16 mouse cellular contexts compared by ENCODE assay signal in the genomic region with DNA sequence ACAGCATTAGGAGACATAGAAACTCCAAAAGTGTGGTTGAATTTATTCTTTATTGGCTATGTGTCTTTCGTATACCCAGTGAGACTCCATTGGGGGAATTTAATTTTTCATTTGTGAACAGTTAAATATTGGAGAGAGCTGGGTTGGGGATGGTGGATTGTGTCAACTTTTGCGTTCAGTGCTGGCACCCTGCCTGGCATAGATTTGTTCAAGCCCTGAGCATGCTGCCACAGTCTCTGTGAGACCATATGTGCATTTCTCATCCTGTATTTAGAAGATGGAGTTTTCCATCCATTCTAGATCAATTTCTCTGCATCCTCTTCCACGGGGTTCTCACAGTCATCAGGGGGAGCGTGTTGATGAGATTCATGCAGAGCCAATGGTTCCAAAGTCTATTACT.
DNase-seq lines count a peak whose midpoint lies in the region; ATAC-seq and TF ChIP-seq lines count a peak whose summit lies in the region.
"Had no signal": no experiment of that assay in that cellular context is flagged by ENCODE, and none has a peak within 500 bp of the region (broad histone marks: within the 10 kb centered on the region; RNA-seq: fewer than 3 reads in every experiment).

No protein-coding gene starts in this region.

- peak; percentile 86 for ATAC-seq in forebrain, postnatal 0 days
- ATAC-seq in stomach, postnatal 0 days (ENCODE audit: low FRiP score, low TSS enrichment) = no peak
- ATAC-seq: liver, embryonic 12.5 days had no signal

- no peaks in the 10 kb centered on the region for H3K27me3 ChIP-seq in forebrain, postnatal 0 days (ENCODE audit: insufficient read depth, low read length)
- H3K27me3 ChIP-seq in stomach, postnatal 0 days (ENCODE audit: control insufficient read depth, insufficient read depth, low read length) = no peaks in the 10 kb centered on the region
- H3K27me3 ChIP-seq: liver, embryonic 12.5 days; midbrain, embryonic 12.5 days; neural tube, embryonic 13.5 days had no signal

- 57% methylated on average over 4 of the region's 4 CpGs for WGBS in forebrain, postnatal 0 days
- 65% methylated on average over 4 of the region's 4 CpGs for WGBS in stomach, postnatal 0 days

- no peak for TF ChIP-seq EP300 in stomach, postnatal 0 days (optimal IDR thresholded peaks at IDR 0.05)

- H3K9ac ChIP-seq in forebrain, postnatal 0 days = no peak overlapping the region
- H3K9ac ChIP-seq in stomach, postnatal 0 days (ENCODE audit: low read length) = no peak overlapping the region
- H3K9ac ChIP-seq: liver, embryonic 12.5 days; lung, embryonic 14.5 days; midbrain, embryonic 12.5 days; neural tube, embryonic 13.5 days had no signal

- TF ChIP-seq CTCF in forebrain, postnatal 0 days (IDR thresholded peaks at IDR 0.05; ENCODE audit: low read depth) = no peak
- no peak for TF ChIP-seq CTCF in stomach, postnatal 0 days (IDR thresholded peaks at IDR 0.05; ENCODE audit: low read depth)

- no peak overlapping the region for H3K4me2 ChIP-seq in forebrain, postnatal 0 days (ENCODE audit: low read depth)
- H3K4me2 ChIP-seq in stomach, postnatal 0 days (replicated peaks; ENCODE audit: low read depth) = no peak overlapping the region
- H3K4me2 ChIP-seq: liver, embryonic 12.5 days; lung, embryonic 14.5 days; midbrain, embryonic 12.5 days; neural tube, embryonic 13.5 days had no signal

- intact Hi-C loops in left cerebral cortex, postnatal 10 days (cut with DNase I) = no loop called here
- intact Hi-C loops in left cerebral cortex, postnatal 36 days (cut with DNase I) = no loop called here

- no peaks in the 10 kb centered on the region for H3K4me1 ChIP-seq in forebrain, postnatal 0 days (ENCODE audit: insufficient read depth)
- H3K4me1 ChIP-seq in stomach, postnatal 0 days (replicated peaks; ENCODE audit: control insufficient read depth, insufficient read depth) = no peaks in the 10 kb centered on the region
- H3K4me1 ChIP-seq: liver, embryonic 12.5 days; midbrain, embryonic 12.5 days; neural tube, embryonic 13.5 days had no signal

- no peak overlapping the region for H3K4me3 ChIP-seq in forebrain, postnatal 0 days (ENCODE audit: low read depth, low read length)
- H3K4me3 ChIP-seq in stomach, postnatal 0 days (ENCODE audit: low read depth, low read length) = no peak overlapping the region
- H3K4me3 ChIP-seq: heart, adult 2 months; liver, embryonic 12.5 days; midbrain, embryonic 12.5 days; neural tube, embryonic 13.5 days had no signal

- peak; percentile 57 to 69 for DNase-seq in cerebellum, postnatal 14 days
- DNase-seq in cerebellum, adult 18-20 months = no peak
- DNase-seq in left cerebral cortex, postnatal 10 days (ENCODE audit: extremely low spot score in 1 of 2, low spot score in 2 of 2) = peak; percentile 27 to 37
- DNase-seq in left cerebral cortex, postnatal 36 days (ENCODE audit: low spot score in 2 of 2) = no peak
- DNase-seq in forebrain, postnatal 0 days = peak; percentile 72
- peak; percentile 60 to 68 for DNase-seq in layer of hippocampus, postnatal 36 days
- DNase-seq in kidney, postnatal 10 days = no peak
- DNase-seq in stomach, postnatal 0 days (ENCODE audit: low spot score) = no peak
- DNase-seq: cerebellum, adult 9-10 months; gastrocnemius, postnatal 14 days; heart, adult 2 months; lung, embryonic 14.5 days had no signal

- peak overlapping the region; percentile 57; the same call in 1 of the 2 replicates for H3K27ac ChIP-seq in forebrain, postnatal 0 days (ENCODE audit: low read depth, low read length)
- H3K27ac ChIP-seq in stomach, postnatal 0 days (replicated peaks) = no peak overlapping the region
- H3K27ac ChIP-seq: heart, adult 2 months; liver, embryonic 12.5 days; macrophage; midbrain, embryonic 12.5 days; neural tube, embryonic 13.5 days had no signal

- H3K9me3 ChIP-seq in forebrain, postnatal 0 days (ENCODE audit: low read length) = no peaks in the 10 kb centered on the region
- H3K9me3 ChIP-seq in stomach, postnatal 0 days (ENCODE audit: control insufficient read depth, low read length) = no peaks in the 10 kb centered on the region
- H3K9me3 ChIP-seq: liver, embryonic 12.5 days; midbrain, embryonic 12.5 days; neural tube, embryonic 13.5 days had no signal

- H3K36me3 ChIP-seq in forebrain, postnatal 0 days (ENCODE audit: insufficient read depth) = no peaks in the 10 kb centered on the region
- no peaks in the 10 kb centered on the region for H3K36me3 ChIP-seq in stomach, postnatal 0 days (ENCODE audit: control insufficient read depth, insufficient read depth, low read length)
- H3K36me3 ChIP-seq: liver, embryonic 12.5 days; midbrain, embryonic 12.5 days; neural tube, embryonic 13.5 days had no signal

Comparison
In these comparisons a context has a peak if more than half of its experiments do, and no peak if none do; other contexts are left out.
1. DNase-seq: peak in cerebellum, postnatal 14 days (2 of 2), left cerebral cortex, postnatal 10 days (2 of 2), forebrain, postnatal 0 days (single experiment) and layer of hippocampus, postnatal 36 days (2 of 2); none in cerebellum, adult 18-20 months (0 of 2), left cerebral cortex, postnatal 36 days (0 of 2), kidney, postnatal 10 days (single experiment) and stomach, postnatal 0 days (single experiment).